Mouse (Mus musculus): ENCODE measurements at regions not wholly inside any gene's neighbourhood (a gene's known extent, or its start where the extent isn't known, plus 50 kb on each side); places are given as distances from the start of the nearest gene placed in this dataset.

GRCm38 (mm10) chr12:95133482-95133881, 558.5 kb upstream of the Flrt2 start:
- Histone ChIP-seq H3K4me1 (ENCODE audit: insufficient read depth, low read length) (no peaks in the 10 kb centered on the region), H3K36me3 (ENCODE audit: insufficient read depth, low read length) (no peaks in the 10 kb centered on the region), H3K9me3 (ENCODE audit: low read length) (no peaks in the 10 kb centered on the region), H3K4me2 (ENCODE audit: low read depth, low read length, poor library complexity, severe bottlenecking) (no peak overlapping the region), H3K4me3 (ENCODE audit: low read depth, low read length) (no peak overlapping the region), H3K27me3 (ENCODE audit: insufficient read depth, low read length) (no peaks in the 10 kb centered on the region), H3K27ac (ENCODE audit: low read depth, low read length) (no peak overlapping the region), H3K9ac (replicated peaks; ENCODE audit: low read length, poor library complexity, severe bottlenecking) (no peak overlapping the region)
- ATAC-seq (ENCODE audit: low FRiP score) = no peak
- DNase-seq (ENCODE audit: low spot score) = no peak
- WGBS = 84% methylated on average over 4 of the region's 4 CpGs
- no peak for TF ChIP-seq CTCF (IDR thresholded peaks at IDR 0.05)

DNA sequence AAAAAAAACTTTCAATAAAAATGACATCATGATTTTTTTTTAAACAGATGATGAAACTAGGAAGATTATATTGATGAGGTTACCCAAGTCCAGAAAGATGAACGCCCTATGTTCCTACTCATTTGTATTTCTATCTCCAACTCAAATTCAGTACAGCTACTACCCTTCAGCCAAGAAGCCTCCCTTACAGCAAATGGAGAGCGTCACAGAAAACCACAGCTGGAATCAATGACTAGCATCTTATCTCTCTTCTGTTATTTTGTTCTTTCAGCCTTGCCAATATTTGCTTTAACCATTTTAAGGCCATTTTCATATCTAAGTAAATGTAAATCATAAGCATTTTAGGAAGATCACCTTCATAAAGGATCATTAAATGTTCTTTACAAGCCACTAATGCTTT, 553.9 kb upstream of the Flrt2 start:
- ATAC-seq (ENCODE audit: low FRiP score) (no peak), DNase-seq (ENCODE audit: low spot score) (no peak)
- H3K4me3 ChIP-seq (ENCODE audit: low read depth, low read length) = no peak overlapping the region
- H3K27ac ChIP-seq (ENCODE audit: low read depth, low read length) = no peak overlapping the region
- no peaks in the 10 kb centered on the region for H3K9me3 ChIP-seq (ENCODE audit: low read length)
- no peak overlapping the region for H3K4me2 ChIP-seq (ENCODE audit: low read depth, low read length, poor library complexity, severe bottlenecking)
- no peak for TF ChIP-seq CTCF (IDR thresholded peaks at IDR 0.05)
- H3K4me1 ChIP-seq (ENCODE audit: insufficient read depth, low read length) = no peaks in the 10 kb centered on the region
- H3K27me3 ChIP-seq (ENCODE audit: insufficient read depth, low read length) = no peaks in the 10 kb centered on the region
- H3K9ac ChIP-seq (replicated peaks; ENCODE audit: low read length, poor library complexity, severe bottlenecking) = no peak overlapping the region
- WGBS = 91% methylated on average over 2 of the region's 2 CpGs
- H3K36me3 ChIP-seq (ENCODE audit: insufficient read depth, low read length) = no peaks in the 10 kb centered on the region

DNA sequence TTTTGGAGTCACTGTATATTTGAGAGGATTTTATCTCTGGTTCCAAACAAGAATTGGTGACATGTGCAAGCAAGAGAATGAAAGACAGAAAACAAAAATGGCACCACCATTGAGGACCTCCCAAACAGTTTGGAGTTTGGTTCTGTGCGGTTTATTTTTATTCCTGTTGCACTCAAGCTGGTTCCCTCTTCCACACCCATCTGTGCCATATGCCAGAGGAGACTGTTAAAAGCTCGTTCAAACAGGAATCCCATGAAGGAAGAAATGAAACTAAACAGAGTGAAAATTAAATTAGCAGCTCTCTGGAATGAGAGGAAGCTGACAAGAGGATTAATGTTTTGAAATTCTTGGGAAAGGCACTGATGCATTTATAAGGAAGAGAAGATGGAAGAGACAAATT, 521.0 kb upstream of the Flrt2 start:
- Histone ChIP-seq H3K4me1 (ENCODE audit: insufficient read depth, low read length) (no peaks in the 10 kb centered on the region), H3K4me2 (ENCODE audit: low read depth, low read length, poor library complexity, severe bottlenecking) (no peak overlapping the region), H3K4me3 (ENCODE audit: low read depth, low read length) (no peak overlapping the region), H3K36me3 (ENCODE audit: insufficient read depth, low read length) (no peaks in the 10 kb centered on the region), H3K27me3 (ENCODE audit: insufficient read depth, low read length) (no peaks in the 10 kb centered on the region), H3K9me3 (ENCODE audit: low read length) (no peaks in the 10 kb centered on the region), H3K27ac (ENCODE audit: low read depth, low read length) (no peak overlapping the region), H3K9ac (replicated peaks; ENCODE audit: low read length, poor library complexity, severe bottlenecking) (no peak overlapping the region)
- WGBS = 69% methylated on average over 2 of the region's 2 CpGs
- no peak for TF ChIP-seq CTCF (IDR thresholded peaks at IDR 0.05)
- no peak for ATAC-seq (ENCODE audit: low FRiP score)
- no peak for DNase-seq (ENCODE audit: low spot score)

DNA sequence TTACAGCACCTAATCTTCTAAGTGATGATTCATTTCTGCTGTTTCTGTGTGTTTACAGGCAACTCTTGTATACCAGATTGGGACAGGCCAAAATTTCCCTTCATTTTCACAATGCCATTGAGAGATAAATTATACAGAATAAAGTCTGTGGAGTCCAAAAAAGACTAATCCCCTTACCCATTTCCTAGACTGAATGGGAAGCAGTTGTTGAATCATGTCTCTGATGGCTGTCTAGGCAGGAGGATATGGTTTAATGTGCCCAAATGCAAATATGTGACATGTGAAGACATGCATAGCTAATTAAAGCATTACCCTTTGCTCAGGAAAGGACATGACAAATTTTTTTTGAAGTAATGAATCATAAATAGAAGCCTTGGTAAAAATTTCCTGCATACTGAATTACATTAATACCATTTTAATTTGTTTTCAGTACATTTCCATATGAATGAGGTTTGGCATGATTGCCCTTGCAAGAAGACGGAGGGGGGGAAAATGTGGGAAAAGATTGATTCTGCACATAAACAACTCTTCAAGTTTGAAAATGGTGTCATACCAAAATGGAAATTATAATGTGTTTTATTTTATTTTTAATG, 518.1 kb upstream of the Flrt2 start:
- no peaks in the 10 kb centered on the region for H3K4me1 ChIP-seq (ENCODE audit: insufficient read depth, low read length)
- TF ChIP-seq CTCF (IDR thresholded peaks at IDR 0.05) = no peak
- 26% methylated on average over 1 of the region's 1 CpGs for WGBS
- no peak overlapping the region for H3K4me3 ChIP-seq (ENCODE audit: low read depth, low read length)
- no peak for DNase-seq (ENCODE audit: low spot score)
- H3K36me3 ChIP-seq (ENCODE audit: insufficient read depth, low read length) = no peaks in the 10 kb centered on the region
- ATAC-seq (ENCODE audit: low FRiP score) = no peak
- H3K27me3 ChIP-seq (ENCODE audit: insufficient read depth, low read length) = no peaks in the 10 kb centered on the region
- H3K9me3 ChIP-seq (ENCODE audit: low read length) = no peaks in the 10 kb centered on the region
- H3K4me2 ChIP-seq (ENCODE audit: low read depth, low read length, poor library complexity, severe bottlenecking) = no peak overlapping the region
- H3K9ac ChIP-seq (replicated peaks; ENCODE audit: low read length, poor library complexity, severe bottlenecking) = no peak overlapping the region
- no peak overlapping the region for H3K27ac ChIP-seq (ENCODE audit: low read depth, low read length)

DNA sequence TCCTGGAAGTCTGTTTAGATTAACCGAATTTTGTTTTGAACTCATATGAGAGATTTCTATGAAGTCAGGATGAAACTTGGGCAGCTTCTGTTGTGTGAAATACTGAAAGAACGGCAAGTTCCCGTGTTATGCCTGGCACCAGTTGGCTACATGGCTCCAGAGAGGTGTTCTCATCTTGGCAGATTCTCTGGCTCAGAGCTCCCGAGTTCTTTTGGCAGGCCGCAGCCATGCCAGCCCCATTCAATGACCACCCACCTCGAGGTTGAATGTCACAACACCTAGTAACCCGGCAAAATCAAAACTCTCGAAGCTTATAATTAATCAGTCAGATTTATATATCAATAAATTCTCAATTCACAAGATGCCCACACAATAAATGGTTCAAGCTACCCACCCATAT, 489.5 kb upstream of the Flrt2 start:
- Histone ChIP-seq H3K27ac (ENCODE audit: low read depth, low read length) (no peak overlapping the region), H3K36me3 (ENCODE audit: insufficient read depth, low read length) (no peaks in the 10 kb centered on the region), H3K9me3 (ENCODE audit: low read length) (no peaks in the 10 kb centered on the region), H3K27me3 (ENCODE audit: insufficient read depth, low read length) (no peaks in the 10 kb centered on the region), H3K4me3 (ENCODE audit: low read depth, low read length) (no peak overlapping the region), H3K4me1 (ENCODE audit: insufficient read depth, low read length) (no peaks in the 10 kb centered on the region), H3K9ac (replicated peaks; ENCODE audit: low read length, poor library complexity, severe bottlenecking) (no peak overlapping the region), H3K4me2 (ENCODE audit: low read depth, low read length, poor library complexity, severe bottlenecking) (no peak overlapping the region)
- ATAC-seq (ENCODE audit: low FRiP score) = no peak
- WGBS = 90% methylated on average over 8 of the region's 8 CpGs
- TF ChIP-seq CTCF (IDR thresholded peaks at IDR 0.05) = no peak
- DNase-seq (ENCODE audit: low spot score) = no peak

DNA sequence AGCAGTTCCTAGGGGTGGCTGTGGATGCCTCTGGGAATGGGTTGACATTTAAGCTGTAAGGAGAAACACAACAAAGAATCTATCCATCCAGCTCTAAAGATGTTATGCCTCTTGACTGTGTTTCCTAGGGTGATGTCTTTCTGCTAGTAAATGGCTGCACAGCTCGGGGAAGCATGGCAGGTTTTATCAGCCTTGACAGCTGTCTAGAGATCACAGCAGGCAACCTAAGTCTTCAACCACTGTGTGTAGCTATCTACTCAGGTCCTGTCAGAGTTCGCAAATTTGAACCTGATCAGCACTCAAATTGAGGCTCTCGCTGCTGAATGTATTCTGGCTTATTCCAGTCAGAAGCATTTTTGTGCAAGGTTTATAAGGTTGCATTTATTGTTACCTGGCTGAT, 486.9 kb upstream of the Flrt2 start:
- no peak for ATAC-seq (ENCODE audit: low FRiP score)
- 53% methylated on average over 3 of the region's 3 CpGs for WGBS
- Histone ChIP-seq H3K9ac (replicated peaks; ENCODE audit: low read length, poor library complexity, severe bottlenecking) (no peak overlapping the region), H3K27me3 (ENCODE audit: insufficient read depth, low read length) (no peaks in the 10 kb centered on the region), H3K9me3 (ENCODE audit: low read length) (no peaks in the 10 kb centered on the region), H3K4me2 (ENCODE audit: low read depth, low read length, poor library complexity, severe bottlenecking) (no peak overlapping the region), H3K36me3 (ENCODE audit: insufficient read depth, low read length) (no peaks in the 10 kb centered on the region), H3K4me1 (ENCODE audit: insufficient read depth, low read length) (no peaks in the 10 kb centered on the region), H3K27ac (ENCODE audit: low read depth, low read length) (no peak overlapping the region), H3K4me3 (ENCODE audit: low read depth, low read length) (no peak overlapping the region)
- TF ChIP-seq CTCF (IDR thresholded peaks at IDR 0.05) = no peak
- DNase-seq (ENCODE audit: low spot score) = peak; percentile 1

All from midbrain, postnatal 0 days (tissue).